Mouse (Mus musculus): ENCODE data around the gene Tmem156. TPM values are rescaled to one million over a fixed set of nuclear protein-coding genes. Genes with fewer than 3 reads are reported as not detected.

Gene Tmem156
- polyA plus RNA-seq, 1 experiment = not detected

DNA sequence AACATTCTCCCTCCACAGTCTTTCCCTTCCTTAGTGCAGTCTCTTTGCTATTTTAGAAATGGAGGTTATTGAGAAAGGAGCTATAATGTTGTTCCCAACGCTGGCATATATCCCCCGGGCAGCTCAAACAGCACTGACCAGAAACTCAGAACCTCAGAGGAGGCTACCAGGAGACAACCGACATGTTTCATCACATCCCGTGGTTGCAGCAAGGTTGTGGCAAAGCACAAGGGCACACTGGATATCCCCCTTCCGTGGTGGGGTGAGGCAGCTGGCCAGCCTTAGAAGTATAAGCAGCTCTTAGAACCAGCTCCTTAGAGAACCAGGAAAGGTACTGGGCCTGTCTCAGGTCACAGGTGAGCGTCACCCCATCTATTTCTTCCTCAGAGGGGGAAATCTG, 9.7 kb upstream of the Tmem156 start:
- Histone ChIP-seq H3K27me3 (ENCODE audit: control insufficient read depth, insufficient read depth, insufficient read length) (no peaks in the 10 kb centered on the region), H3K79me3 (ENCODE audit: low read depth) (no peaks in the 10 kb centered on the region), H3K36me3 (ENCODE audit: control insufficient read depth, insufficient read depth) (no peaks in the 10 kb centered on the region), H3K4me3 (ENCODE audit: insufficient read depth, poor library complexity, severe bottlenecking) (no peak overlapping the region), H3ac (ENCODE audit: control insufficient read depth, insufficient read length, low read depth) (no peak overlapping the region), H3K79me2 (ENCODE audit: control insufficient read depth, insufficient read depth) (no peaks in the 10 kb centered on the region)
- TF ChIP-seq MYOD1 (IDR thresholded peaks at IDR 0.05; ENCODE audit: control insufficient read depth, insufficient read length, low read depth) (no peak), CEBPB (IDR thresholded peaks at IDR 0.05; ENCODE audit: low read depth) (no peak), MYOG (IDR thresholded peaks at IDR 0.05; ENCODE audit: control insufficient read depth, extremely low read depth, insufficient read length) (no peak), FOSL1 (IDR thresholded peaks at IDR 0.05; ENCODE audit: insufficient read depth, low read length, poor library complexity, severe bottlenecking) (no peak), CTCF (IDR thresholded peaks at IDR 0.05; ENCODE audit: control insufficient read depth, insufficient read depth, insufficient read length) (no peak), MAX (IDR thresholded peaks at IDR 0.05) (no peak), USF1 (IDR thresholded peaks at IDR 0.05; ENCODE audit: low read depth) (no peak)

- TF ChIP-seq CTCF (IDR thresholded peaks at IDR 0.05; ENCODE audit: control insufficient read depth, insufficient read depth, insufficient read length) (no peak), MYOG (IDR thresholded peaks at IDR 0.05; ENCODE audit: control insufficient read depth, extremely low read depth, insufficient read length) (no peak), FOSL1 (IDR thresholded peaks at IDR 0.05; ENCODE audit: insufficient read depth, low read length, poor library complexity, severe bottlenecking) (no peak), MYOD1 (IDR thresholded peaks at IDR 0.05; ENCODE audit: control insufficient read depth, insufficient read length, low read depth) (no peak), CEBPB (IDR thresholded peaks at IDR 0.05; ENCODE audit: low read depth) (no peak), MAX (IDR thresholded peaks at IDR 0.05) (no peak), USF1 (IDR thresholded peaks at IDR 0.05; ENCODE audit: low read depth) (no peak)
- no peak overlapping the region for H3K4me3 ChIP-seq (ENCODE audit: insufficient read depth, poor library complexity, severe bottlenecking)
- no peaks in the 10 kb centered on the region for H3K79me2 ChIP-seq (ENCODE audit: control insufficient read depth, insufficient read depth)
- no peaks in the 10 kb centered on the region for H3K79me3 ChIP-seq (ENCODE audit: low read depth)
- H3K36me3 ChIP-seq (ENCODE audit: control insufficient read depth, insufficient read depth) = no peaks in the 10 kb centered on the region
- H3K27me3 ChIP-seq (ENCODE audit: control insufficient read depth, insufficient read depth, insufficient read length) = no peaks in the 10 kb centered on the region
- no peak overlapping the region for H3ac ChIP-seq (ENCODE audit: control insufficient read depth, insufficient read length, low read depth)
Observed at GRCm38 (mm10) chr5:65101209-65101608, 9.3 kb upstream of the Tmem156 start.

- no peaks in the 10 kb centered on the region for H3K36me3 ChIP-seq (ENCODE audit: control insufficient read depth, insufficient read depth)
- H3K79me3 ChIP-seq (ENCODE audit: low read depth) = no peaks in the 10 kb centered on the region
- no peak overlapping the region for H3K4me3 ChIP-seq (ENCODE audit: insufficient read depth, poor library complexity, severe bottlenecking)
- H3K27me3 ChIP-seq (ENCODE audit: control insufficient read depth, insufficient read depth, insufficient read length) = no peaks in the 10 kb centered on the region
- H3ac ChIP-seq (ENCODE audit: control insufficient read depth, insufficient read length, low read depth) = no peak overlapping the region
- TF ChIP-seq USF1 (IDR thresholded peaks at IDR 0.05; ENCODE audit: low read depth) = no peak
- TF ChIP-seq FOSL1 (IDR thresholded peaks at IDR 0.05; ENCODE audit: insufficient read depth, low read length, poor library complexity, severe bottlenecking) = no peak
- no peaks in the 10 kb centered on the region for H3K79me2 ChIP-seq (ENCODE audit: control insufficient read depth, insufficient read depth)
Observed at GRCm38 (mm10) chr5:65100002-65100401, 8.1 kb upstream of the Tmem156 start.

DNA sequence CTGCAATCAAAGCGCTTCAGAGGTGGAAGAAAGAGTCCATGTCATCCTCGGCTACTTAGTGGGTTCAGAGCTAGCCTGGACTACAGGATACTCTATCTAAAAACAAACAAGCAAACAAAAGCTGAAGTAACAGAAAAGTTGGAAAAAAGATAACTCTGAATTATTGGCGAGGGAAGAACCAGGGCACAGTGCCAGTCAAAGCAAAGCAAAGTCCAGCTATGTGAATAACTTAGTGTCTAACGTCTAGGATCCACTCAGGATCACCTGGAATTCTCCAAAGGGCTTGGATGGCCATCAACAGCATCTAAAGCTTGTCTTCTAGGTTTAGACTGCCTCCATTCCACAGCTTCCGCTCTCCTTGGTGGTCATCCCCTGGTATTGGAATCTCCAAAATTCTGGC, 5.5 kb upstream of the Tmem156 start:
- H3K4me3 ChIP-seq (ENCODE audit: insufficient read depth, poor library complexity, severe bottlenecking) = no peak overlapping the region
- no peaks in the 10 kb centered on the region for H3K79me2 ChIP-seq (ENCODE audit: control insufficient read depth, insufficient read depth)
- H3K27me3 ChIP-seq (ENCODE audit: control insufficient read depth, insufficient read depth, insufficient read length) = no peaks in the 10 kb centered on the region
- H3K79me3 ChIP-seq (ENCODE audit: low read depth) = no peaks in the 10 kb centered on the region
- H3ac ChIP-seq (ENCODE audit: control insufficient read depth, insufficient read length, low read depth) = no peak overlapping the region
- no peak for TF ChIP-seq MYOG (IDR thresholded peaks at IDR 0.05; ENCODE audit: control insufficient read depth, extremely low read depth, insufficient read length)
- TF ChIP-seq USF1 (IDR thresholded peaks at IDR 0.05; ENCODE audit: low read depth) = no peak
- no peaks in the 10 kb centered on the region for H3K36me3 ChIP-seq (ENCODE audit: control insufficient read depth, insufficient read depth)

- TF ChIP-seq MYOG (IDR thresholded peaks at IDR 0.05; ENCODE audit: control insufficient read depth, extremely low read depth, insufficient read length) = no peak
- TF ChIP-seq FOSL1 (IDR thresholded peaks at IDR 0.05; ENCODE audit: insufficient read depth, low read length, poor library complexity, severe bottlenecking) = no peak
- no peak for TF ChIP-seq CTCF (IDR thresholded peaks at IDR 0.05; ENCODE audit: control insufficient read depth, insufficient read depth, insufficient read length)
- no peak for TF ChIP-seq CEBPB (IDR thresholded peaks at IDR 0.05; ENCODE audit: low read depth)
- TF ChIP-seq MAX (IDR thresholded peaks at IDR 0.05) = no peak
- no peak for TF ChIP-seq MYOD1 (IDR thresholded peaks at IDR 0.05; ENCODE audit: control insufficient read depth, insufficient read length, low read depth)
- no peak for TF ChIP-seq USF1 (IDR thresholded peaks at IDR 0.05; ENCODE audit: low read depth)
- H3ac ChIP-seq (ENCODE audit: control insufficient read depth, insufficient read length, low read depth) = no peak overlapping the region
- H3K36me3 ChIP-seq (ENCODE audit: control insufficient read depth, insufficient read depth) = no peaks in the 10 kb centered on the region
- H3K79me3 ChIP-seq (ENCODE audit: low read depth) = no peaks in the 10 kb centered on the region
- no peaks in the 10 kb centered on the region for H3K79me2 ChIP-seq (ENCODE audit: control insufficient read depth, insufficient read depth)
- H3K4me3 ChIP-seq (ENCODE audit: insufficient read depth, poor library complexity, severe bottlenecking) = no peak overlapping the region
- no peaks in the 10 kb centered on the region for H3K27me3 ChIP-seq (ENCODE audit: control insufficient read depth, insufficient read depth, insufficient read length)
Observed at GRCm38 (mm10) chr5:65096805-65097204, 4.9 kb upstream of the Tmem156 start.

DNA sequence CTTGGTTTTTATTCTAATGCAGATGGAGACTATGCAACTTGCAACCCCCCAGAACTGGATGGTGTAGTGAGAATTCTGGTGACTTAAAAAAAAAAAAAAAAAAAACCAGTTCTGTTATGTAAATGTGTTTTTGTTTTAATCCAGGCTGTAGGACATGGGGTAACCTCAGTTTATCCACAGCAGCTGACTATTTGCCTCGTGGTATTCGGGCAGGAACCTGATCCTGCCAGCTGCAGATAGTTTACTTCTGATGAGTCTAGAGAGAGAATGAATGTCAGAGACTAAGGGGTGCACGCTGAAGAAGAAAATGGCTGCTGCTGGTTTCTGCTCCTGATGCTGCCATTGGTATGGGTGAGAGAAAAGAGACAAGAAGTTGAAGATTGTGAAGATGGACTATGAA, 4.2 kb upstream of the Tmem156 start:
- Histone ChIP-seq H3K79me3 (ENCODE audit: low read depth) (no peaks in the 10 kb centered on the region), H3K79me2 (ENCODE audit: control insufficient read depth, insufficient read depth) (no peaks in the 10 kb centered on the region), H3K4me3 (ENCODE audit: insufficient read depth, poor library complexity, severe bottlenecking) (no peak overlapping the region), H3ac (ENCODE audit: control insufficient read depth, insufficient read length, low read depth) (no peak overlapping the region), H3K36me3 (ENCODE audit: control insufficient read depth, insufficient read depth) (no peaks in the 10 kb centered on the region), H3K27me3 (ENCODE audit: control insufficient read depth, insufficient read depth, insufficient read length) (no peaks in the 10 kb centered on the region)
- no peak for TF ChIP-seq CTCF (IDR thresholded peaks at IDR 0.05; ENCODE audit: control insufficient read depth, insufficient read depth, insufficient read length)
- TF ChIP-seq MYOG (IDR thresholded peaks at IDR 0.05; ENCODE audit: control insufficient read depth, extremely low read depth, insufficient read length) = no peak
- TF ChIP-seq MYOD1 (IDR thresholded peaks at IDR 0.05; ENCODE audit: control insufficient read depth, insufficient read length, low read depth) = peak; percentile 13
- TF ChIP-seq CEBPB (IDR thresholded peaks at IDR 0.05; ENCODE audit: low read depth) = no peak
- no peak for TF ChIP-seq FOSL1 (IDR thresholded peaks at IDR 0.05; ENCODE audit: insufficient read depth, low read length, poor library complexity, severe bottlenecking)
